Mouse (Mus musculus): Measurements from ENCODE around the gene Slc1a5.
A peak's percentile ranks its signal among the peaks of the same experiment; 100 is the strongest.

The Slc1a5 gene

DNA sequence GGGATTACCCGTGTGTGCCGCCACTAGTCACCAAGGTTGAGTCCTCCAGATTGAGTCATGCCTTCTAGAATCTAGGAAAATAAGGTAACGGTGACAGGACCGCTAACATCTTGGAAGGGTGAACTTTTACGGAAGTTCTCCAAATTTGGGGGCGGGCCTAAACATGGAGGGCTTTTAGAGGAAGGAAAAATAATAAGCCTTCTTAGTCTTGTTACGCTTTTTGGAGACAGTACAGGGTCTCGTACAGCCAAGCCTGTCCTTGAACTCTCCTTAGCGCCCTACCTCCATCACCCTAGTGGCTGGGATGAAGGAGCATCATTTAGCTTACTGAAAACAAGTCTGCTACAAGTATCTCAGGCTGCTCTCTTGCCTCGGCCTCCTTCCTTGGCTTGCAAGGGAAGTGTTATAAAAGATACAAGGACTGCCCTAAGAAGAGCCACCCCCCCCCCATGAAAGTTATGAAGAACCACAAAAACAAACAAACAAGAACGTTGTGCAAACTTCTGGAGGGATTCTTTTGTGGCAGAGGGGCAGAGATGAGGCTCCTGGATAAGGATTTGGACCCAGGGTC is 1.5 kb downstream of the Slc1a5 start:
- DNase-seq (ENCODE audit: low spot score) = no peak

DNA sequence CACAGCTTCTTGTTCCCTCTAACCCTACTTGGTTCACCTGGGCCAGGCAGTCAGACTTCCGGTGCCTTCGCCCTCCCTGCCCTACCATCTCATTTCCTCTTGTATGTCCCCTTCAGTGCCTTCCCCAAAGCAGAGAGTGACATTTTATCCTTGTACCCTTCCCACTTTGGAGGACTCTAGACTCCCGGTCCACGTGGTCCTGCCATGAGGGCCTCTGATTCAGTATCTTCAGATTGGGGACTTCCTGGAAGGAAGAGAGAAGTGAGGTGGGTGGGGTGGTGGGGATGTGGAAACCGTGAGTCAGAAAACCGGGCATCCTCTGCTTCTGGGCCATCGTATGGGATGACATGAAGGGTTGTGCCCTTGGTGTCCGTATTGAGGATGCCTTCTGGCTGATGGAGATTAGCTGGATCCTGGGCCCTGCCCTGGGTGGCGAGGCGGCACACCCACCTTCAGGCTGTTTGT is 2.1 kb downstream of the Slc1a5 start:
- DNase-seq (ENCODE audit: low spot score) = no peak

DNA sequence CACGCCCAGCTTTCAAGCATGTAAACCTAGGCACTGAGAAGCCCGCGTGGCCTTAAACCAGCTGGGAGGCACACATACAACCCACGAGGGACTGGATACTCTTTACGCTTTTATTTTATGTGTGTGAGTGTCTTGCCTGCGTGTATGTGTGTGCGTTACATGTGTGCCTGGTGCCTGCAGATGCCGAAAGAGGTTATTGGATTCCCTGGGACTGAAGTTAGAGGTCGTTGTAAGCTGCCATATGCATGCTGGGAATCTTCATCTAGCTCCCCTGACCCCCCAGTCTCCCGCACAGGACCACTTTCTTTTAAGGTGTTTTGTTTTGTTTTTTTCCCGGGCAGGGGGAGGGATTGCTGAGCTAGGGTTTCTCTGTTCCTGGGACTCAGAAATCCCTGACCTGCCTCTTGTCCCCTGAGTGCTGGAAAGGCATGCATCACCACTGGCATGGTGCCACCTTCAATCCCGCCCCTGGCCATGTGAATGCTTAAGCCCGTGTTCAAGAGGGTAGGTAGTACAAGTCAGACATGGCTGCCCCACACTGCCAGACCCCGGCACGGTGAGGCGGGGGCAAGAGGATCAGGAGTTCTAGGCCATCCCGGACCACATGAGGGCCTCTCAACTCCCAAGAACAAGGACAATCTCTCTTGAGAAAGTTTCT is 2.7 kb downstream of the Slc1a5 start:
- peak; percentile 37 for DNase-seq (ENCODE audit: low spot score)

DNA sequence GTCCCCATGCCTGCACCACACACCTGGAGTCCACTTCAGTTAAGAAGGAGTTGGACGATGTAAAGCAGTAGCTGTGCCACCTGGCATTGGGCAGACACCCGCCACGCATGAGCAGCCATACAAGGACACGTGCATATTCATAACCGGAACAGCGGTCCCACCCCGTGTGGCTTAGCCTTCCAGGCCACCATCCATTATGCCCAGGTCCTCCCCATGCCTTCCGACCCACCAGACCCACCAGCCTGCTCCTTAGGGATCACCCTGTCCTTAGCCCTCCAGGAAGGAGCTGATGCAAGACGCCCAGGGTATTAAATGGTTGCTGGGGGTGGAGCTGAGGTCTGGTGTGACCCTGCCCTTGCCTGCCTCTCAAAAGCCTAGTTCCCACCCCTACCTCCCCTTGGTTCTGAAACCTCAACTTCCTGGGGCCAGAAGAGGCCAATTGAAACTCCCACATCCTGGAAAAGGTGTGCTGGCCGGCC is 3.4 kb downstream of the Slc1a5 start:
- no peak for DNase-seq (ENCODE audit: low spot score)

DNA sequence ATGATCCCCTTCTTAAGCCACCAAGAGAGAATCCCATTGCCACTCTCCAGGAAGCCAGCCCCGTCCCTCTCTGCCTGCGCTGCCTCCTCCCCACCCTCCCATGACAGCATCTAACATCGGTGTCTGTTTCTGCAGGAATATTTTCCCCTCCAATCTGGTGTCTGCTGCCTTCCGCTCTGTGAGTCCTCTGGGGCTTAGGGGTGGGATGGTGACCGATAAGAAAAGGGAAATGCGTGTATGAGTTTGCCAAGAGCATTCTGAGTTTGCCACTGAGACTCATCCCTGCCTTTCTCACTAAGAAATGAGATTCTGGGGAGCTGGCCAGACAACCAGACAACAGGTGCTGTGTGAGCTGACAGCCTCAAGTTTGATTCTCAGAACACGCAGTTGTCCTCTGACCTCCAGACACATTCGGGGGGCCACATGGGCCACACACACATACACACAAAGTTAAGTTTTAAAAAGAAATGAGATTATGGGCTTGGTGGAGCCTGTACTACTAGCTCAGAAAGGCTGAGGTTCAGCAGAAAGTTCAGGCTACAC is 4.5 kb downstream of the Slc1a5 start:
- no peak for DNase-seq (ENCODE audit: low spot score)

DNA sequence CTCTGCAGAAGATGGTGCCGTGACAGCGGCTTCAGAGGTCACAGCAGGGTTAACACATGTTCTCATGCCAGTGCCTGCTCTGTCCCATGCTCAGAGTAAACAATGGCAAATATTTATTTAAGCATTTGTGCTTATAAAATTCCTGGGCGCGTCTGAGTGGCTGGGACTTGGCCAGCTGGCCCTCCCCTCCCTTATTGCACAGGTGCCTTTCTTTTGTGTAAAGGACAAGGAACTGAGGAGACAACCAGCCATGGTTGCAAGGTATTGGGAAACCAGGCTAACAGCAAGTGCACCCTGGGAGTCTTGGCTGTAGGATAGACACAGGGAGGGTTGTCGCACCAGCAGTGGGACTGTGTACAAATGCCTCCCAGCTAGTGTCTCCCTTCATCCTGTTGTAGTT is 11.2 kb downstream of the Slc1a5 start:
- DNase-seq (ENCODE audit: low spot score) = no peak

DNA sequence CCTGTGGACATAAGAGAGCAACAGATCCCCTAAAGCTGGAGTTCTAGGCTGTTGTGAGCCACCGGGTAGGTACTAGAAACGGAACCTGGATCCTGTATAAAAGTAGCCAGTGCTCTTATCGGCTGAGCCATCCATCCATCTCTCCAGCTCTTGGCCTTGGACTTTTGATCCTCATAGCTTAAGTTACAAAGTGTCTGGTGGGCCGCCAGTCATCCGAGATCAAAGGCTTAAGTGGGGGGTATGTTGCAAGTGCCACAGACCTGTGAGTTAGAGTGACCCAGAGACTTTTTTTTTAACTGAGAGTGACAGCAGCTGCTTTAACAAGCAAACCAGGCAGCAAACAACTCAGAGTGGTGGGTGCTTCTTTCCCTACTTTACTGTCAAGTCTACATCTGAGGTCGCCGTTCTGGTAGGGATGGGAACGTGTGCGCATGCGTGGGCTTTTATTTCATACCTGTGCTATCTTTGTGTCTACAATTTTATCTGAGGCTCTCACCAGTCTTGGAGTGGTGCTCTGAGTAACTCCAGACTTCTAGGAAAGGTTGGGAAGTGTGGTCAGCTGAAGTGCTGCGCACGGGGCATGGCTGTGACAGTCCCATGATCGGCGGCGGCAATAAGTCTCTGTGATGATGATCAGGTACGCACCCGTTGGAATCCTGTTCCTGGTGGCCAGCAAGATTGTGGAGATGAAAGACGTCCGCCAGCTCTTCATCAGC is 12.0 kb downstream of the Slc1a5 start:
- DNase-seq (ENCODE audit: low spot score) = no peak

DNA sequence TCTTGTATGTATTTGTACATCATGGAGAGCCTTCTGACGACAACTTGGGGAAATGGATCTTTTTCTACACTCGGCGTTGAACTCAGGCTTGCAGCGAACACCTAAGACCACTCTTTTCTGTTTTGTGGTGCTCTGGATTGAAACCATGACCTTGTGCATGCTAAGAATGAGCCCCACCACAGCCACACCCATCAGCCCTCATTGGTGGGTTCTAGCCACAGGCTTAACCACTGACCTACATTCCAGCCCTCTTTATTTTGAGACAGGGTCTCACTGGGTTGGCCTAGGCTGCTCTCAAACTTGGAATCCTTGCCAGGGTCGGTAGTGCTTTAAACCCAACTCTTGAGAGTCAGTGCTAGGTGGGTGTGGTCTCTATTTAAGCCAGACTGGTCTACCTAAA is 13.7 kb downstream of the Slc1a5 start:
- no peak for DNase-seq (ENCODE audit: low spot score)

DNA sequence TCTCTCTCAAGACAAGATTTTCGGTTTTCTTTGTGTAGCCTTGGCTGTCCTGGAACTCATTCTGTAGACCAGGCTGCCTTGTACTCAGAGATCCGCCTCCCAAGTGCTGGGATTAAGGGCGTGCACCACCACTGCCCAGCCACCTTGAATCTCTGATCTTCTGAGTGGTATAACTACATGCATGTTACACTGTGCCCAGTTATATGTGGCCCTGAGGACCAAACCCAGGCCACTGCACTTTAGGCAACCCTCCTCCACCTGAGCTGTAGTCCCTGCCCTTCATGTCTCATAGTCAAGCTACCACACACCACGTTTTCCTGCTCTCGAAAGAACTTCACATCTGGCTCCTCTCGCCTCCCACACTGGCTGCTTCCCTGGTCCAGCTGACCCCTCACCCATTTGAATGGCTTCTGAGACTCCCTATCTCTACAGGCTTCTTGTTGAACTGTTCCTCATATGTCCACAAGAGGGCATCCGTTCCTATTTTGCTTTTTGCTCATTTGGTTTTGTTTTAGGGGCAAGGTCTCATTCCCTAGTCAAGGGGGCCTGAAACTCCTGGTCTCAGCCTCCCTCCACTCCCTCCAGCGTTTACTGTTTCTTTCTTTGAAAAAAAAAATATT is 23.4 kb downstream of the Slc1a5 start:
- no peak for DNase-seq (ENCODE audit: low spot score)

DNA sequence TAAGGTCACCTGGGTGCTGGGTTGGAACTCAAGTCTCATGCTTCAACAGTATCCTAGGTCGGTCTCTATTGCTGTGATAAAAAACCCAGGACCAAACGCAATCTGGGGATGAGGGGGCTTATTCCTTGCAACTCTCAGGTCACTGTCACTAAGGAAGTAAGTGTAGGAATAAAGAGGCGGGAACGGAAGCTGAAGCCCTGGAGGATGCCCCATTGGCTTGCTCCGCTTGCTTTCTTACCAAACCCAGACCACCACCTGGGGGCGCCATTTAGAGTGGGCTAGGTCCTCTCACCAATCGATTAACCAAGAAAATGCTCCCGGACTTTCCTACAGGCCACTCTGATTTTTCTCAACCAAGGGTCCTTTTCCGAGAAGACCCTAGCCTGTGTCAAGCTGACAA is 26.8 kb downstream of the Slc1a5 start:
- no peak for DNase-seq (ENCODE audit: low spot score)

DNA sequence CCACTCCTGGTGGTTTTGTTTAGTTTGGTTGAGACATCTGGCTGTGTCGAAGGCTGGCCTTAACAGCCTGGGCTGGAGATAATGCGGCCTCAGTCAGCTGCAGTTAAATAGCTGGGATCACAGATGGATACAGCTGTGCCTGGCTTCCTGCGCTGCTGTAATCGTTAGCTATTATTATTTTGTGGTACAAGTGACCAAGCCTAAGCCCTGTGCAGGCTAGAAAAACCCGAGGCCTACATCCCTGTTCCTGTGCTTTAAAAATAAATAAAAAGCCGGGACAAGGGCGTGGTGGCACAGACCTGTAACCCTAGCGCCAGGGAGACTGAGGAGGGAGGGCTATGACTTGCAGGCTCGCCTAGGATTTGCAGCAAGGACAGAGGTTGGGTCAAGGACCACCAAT is 27.5 kb downstream of the Slc1a5 start:
- no peak for DNase-seq (ENCODE audit: low spot score)

DNA sequence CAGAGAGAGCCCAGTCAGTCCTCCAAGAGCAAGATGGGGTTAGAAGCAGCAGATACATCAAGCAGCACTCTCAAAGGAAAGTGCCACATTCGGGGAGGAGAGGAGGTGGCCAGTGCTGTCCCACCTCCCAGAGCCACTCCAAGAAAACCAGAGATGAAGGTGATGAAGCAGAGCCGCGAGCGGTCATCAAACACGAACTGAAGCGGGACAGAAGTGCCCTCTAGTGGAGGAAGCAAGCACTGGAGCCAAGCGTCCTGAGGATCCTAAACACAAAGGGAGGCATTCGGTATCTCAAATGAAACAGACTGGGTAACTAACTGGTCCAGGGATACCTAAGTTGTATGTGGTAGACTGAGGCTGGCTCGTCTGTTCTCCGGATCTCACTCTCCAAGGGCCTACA is 28.6 kb downstream of the Slc1a5 start:
- peak; percentile 61 for DNase-seq (ENCODE audit: low spot score)

DNA sequence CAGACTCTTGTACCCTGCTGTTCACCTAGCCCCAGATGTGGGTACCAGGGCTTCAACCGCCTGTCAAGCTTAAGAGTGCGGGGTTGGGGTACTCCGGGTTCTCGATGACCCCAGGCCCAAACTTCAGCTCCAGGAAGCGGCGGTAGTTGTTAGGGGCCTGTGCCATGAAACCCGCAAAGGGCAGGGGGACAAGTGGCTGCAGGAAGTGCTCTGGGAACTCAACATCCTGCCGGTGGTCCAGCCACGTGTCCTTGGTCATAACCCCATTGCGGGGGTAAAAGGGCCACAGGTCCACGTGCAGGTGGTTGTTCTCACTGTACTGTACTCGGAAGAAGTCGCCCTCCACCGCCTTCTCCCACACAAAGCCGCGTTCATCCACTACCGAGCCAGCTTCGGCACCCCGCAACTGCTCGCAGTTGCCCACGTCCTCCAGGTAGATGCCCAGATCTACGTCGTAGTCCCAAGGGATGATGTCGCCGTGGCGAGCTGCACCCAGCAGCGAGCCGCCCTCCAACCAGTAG is 29.3 kb downstream of the Slc1a5 start:
- no peak for DNase-seq (ENCODE audit: low spot score)

DNA sequence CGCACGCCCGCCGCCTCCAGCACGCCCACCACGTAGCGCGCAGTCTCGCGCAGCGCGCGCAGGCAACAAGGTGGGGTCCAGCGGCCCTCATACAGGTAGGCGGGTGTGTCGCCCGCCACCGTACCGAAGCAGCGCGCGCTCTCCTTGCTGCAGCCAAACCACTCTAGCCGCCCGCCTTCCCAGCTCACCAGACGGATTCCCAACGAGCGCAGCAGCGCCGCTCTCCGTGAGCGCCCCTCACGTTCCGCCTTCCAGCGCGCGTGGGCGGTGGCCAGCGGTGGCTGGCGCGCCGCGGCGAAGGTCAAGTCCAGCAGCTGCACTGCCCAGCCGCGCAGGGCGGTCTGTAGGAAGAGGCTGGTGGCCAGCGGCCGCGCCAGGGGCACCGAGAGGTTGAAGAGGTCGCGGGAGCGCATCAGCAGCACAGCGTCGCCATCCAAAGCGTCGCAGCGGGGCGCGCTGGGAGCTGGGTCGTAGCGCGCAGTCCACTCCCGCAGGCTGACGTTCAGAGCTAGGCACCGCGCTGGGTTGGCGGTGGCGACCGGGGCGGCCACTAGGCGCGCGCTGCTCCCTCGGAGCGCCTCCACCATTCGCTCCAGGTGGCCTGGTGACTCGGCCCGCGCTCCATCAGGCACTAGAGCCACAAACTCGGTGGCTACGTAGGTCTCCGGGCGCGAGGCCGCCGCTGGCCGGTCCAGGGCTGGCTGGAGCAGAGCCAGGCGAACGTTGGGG is 29.9 kb downstream of the Slc1a5 start:
- DNase-seq (ENCODE audit: low spot score) = peak; percentile 18

DNA sequence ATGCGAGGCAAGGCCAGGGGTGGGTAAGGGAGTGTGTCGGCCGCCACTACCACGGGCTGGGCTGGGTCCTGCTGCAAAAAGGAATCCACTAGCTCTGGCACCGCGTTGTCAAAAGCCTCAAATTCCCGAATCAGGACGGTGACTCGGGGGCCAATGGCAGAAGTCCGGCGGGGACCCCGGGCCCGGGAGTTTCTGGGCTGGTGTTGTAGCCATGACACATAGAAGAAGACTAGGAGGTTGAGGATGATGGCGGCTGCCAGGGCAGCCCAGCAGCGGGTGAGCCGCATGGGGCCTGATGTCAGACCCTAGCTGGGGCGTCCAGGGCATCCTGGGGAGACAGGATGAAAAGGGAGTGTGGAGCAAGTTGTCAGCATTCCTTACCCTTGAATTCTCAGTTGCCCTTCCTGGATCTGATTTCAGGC is 30.5 kb downstream of the Slc1a5 start:
- no peak for DNase-seq (ENCODE audit: low spot score)

DNA sequence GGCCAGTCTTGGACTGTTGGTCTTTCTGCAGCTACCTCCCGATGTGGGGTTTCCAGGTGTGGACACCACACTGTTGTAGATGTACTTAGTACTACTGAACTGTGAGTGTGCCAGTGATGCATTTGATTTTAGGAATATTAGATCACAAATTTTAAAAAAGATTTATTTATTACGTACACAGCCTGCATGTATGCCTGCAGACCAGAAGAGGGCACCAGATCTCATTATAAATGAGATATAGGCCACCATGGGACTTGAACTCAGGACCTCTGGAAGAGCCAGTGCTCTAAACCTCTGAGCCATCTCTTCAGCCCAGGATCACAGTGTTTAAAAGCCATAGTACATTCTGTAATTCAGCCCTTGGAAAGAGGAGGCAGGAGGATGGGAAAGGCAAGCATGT is 31.4 kb downstream of the Slc1a5 start:
- no peak for DNase-seq (ENCODE audit: low spot score)

DNA sequence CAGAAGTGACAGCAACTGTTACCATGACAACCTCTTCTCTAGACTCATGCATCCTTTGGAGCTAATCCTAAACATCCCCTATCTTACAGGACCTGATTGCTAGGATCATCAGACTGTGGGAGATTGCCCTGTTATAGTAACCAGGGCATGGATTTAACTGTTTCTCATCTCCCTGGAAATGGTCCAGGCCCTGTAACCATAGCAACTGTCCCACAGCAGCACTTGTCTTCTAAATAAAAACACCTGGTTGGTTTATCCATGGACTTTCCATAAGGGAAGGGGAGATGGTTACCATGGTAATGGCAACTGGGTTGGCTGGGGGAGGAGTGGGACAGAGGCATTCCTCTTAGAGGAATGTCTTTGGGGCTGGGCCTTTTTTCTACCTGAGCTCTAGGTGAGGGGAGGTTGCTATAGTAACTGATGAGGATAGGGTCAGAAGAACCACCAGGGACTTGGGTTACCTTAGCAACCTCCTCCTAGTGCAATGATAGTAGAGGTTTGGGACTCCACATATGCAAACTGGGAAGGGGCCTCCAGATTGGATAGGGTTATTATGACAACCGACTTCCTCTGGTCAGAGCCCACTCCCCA is 34.3 kb downstream of the Slc1a5 start, which contains the start of gene Strn4:
Gene Strn4, plus strand, starts transcription at position 539 of the 591 bp plus-strand sequence.
- no peak for DNase-seq (ENCODE audit: low spot score)

DNA sequence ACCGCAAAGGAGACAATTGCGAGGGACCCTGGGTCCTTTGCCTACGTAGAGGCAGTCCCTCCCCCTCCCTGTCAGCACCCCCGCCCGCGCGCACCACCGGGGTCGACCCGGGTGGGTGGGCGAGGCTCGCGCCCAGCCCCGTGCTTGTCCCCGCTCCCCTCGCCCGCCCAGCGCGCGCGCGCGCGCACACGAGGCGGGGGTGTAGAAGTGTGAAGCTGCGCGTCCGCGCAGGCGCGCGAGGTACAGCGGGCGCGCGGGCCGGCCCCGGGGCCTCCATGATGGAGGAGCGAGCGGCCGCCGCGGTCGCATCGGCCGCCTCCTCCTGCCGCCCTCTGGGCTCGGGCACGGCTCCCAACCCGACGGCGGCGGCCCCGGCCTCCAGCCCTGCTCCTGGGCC is 34.9 kb downstream of the Slc1a5 start:
- peak; percentile 68 for DNase-seq (ENCODE audit: low spot score)

DNA sequence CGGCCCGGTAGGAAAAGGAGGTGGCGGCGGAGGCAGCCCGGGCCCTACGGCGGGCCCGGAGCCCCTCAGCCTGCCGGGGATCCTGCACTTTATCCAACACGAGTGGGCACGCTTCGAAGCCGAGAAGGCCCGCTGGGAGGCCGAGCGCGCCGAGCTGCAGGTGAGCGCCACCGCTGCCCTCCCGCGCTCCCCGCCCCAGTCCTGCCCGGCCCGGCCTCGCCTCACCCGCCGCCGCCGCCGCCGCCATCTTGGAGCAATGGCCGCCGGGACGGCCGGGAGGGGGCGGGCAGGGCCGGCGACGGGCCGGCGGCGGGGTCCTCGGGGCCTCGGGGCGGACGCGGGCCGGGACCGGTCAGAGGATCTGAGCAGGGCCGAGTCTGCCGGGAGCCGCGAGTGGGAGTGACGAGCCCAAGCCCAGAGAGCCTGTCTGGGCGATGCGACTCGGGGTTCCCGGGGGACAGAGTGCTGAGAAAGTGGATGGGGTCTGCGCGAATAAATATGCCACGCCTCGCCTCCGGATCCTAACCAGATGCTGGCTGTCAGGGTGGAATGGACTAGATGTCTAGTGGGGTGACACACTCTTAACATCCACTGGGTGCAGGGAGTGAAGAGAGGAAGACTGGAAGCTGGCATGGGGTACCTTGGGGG is 35.5 kb downstream of the Slc1a5 start, which contains the start of gene Fkrp:
Gene Fkrp, minus strand, starts transcription at position 258 of the 648 bp plus-strand sequence.
- DNase-seq (ENCODE audit: low spot score) = peak; percentile 48

DNA sequence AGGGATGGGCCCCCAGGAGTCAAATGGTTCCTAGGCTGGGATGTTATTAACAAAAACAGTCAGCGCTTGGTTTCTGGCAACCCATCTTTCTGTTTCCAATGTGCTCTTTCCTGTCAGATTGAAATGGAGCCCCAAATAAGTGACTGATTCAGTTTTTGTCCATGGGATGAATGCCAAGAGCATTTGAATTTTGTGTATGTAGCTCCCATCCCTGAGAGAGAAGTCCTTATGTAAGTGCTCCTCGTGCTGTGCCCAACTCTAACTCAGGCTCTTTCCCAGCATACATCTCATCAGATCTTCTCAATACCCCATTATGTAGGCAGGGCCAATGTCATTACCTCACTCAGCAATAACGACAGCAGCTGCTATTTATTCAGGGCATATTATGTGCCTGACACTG is 36.6 kb downstream of the Slc1a5 start:
- no peak for DNase-seq (ENCODE audit: low spot score)

DNA sequence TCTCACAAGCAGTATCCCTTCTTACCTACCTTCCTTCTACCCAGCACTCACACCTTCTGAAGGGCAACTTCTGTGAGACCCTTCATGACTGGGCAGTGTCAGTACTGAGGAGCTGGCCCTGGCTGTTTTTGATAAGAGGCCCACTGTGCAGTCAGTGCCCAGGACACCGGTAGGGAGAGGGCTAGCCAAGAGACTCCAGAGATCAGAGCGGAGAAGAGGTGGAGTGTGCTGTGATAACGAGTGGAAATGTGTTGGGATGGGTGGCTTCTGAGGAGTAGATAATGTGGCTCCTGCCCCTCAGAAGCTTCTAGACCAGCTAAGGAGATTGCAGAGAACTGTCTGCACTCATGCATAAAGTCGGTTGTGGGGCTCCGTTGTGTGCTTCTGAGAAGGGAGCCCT is 38.7 kb downstream of the Slc1a5 start:
- DNase-seq (ENCODE audit: low spot score) = no peak

Measured in ovary, postnatal 14 days (tissue).